Mouse (Mus musculus): Measurements from ENCODE around the gene Amtn. TPM values are rescaled to one million over a fixed set of nuclear protein-coding genes. Genes with fewer than 3 reads are reported as not detected.
"Not testable (repeated sequence)": the region's sequence is repeated elsewhere in the genome, so short reads cannot be mapped to it uniquely, and the experiment has no call there.

Gene Amtn
- polyA plus RNA-seq, 1 experiment = not detected

DNA sequence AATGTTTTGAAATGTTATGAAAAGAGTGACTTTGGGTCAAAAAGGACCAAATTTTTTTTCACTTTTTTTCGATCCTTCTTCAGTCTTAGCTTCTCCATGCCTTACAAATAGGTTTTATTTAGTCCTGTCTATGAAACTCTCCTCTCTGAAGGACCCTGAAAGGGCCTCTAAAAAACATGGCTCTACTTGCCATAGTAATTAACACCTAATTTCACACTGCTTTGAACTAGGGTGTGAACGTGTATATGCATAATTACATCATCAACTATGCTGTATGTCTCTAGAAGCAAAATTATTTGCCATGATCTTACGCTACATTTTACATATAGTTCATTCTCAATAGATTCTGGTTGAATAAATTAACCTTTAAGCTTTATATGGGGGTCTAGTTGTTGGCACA, 25.6 kb downstream of the Amtn start:
- H3K27ac ChIP-seq (ENCODE audit: control insufficient read depth, insufficient read depth, low read depth, low read length, poor library complexity) = no peak overlapping the region
- H3K4me3 ChIP-seq (replicated peaks; ENCODE audit: control insufficient read depth, low read depth, low read length) = no peak overlapping the region
- WGBS = 68% methylated on average over 3 of the region's 3 CpGs
- no peaks in the 10 kb centered on the region for H3K4me1 ChIP-seq (ENCODE audit: control insufficient read depth, insufficient read depth, low read length)
- TF ChIP-seq POLR2A (IDR thresholded peaks at IDR 0.05; ENCODE audit: borderline replicate concordance, control insufficient read depth, low read depth, low read length) = no peak
- TF ChIP-seq CTCF (IDR thresholded peaks at IDR 0.05; ENCODE audit: control insufficient read depth, insufficient read depth, low read length) = no peak

DNA sequence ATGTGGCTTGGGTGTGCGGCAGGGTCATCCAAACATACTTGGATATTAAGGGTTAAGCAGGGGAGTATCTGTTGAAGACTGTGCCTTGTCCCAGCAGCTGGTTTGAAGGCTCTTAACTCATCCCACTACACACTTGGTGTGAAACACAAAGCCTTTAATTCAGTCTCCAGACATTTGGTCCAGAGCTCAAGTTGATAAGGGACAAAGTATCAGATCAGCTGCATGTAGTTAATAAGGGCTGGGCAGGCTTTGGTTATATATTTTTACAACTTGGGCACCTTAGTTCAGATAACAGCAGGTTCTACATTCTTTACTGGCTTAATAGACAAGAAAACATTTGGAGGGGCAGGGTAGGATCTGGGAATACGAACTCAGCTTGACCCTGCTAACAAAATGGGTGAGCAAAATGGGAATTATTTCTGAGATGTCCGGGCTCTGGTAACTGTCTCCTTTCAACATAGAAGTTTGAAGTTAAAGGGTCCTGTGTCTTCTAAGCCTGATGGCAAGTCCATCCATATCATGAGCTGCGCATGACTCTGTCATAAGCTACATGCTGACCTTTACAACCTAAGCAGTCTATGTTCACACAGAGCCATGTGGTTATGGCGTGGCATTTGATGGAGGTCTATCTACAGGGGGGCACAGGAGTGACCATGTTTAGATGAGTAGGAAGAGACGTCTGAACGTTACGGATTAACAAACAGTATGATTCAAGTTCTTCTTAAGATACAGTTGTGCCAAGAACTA, 44.6 kb downstream of the Amtn start:
- Histone ChIP-seq H3K4me3 (replicated peaks; ENCODE audit: control insufficient read depth, low read depth, low read length) (no peak overlapping the region), H3K27ac (ENCODE audit: control insufficient read depth, insufficient read depth, low read depth, low read length, poor library complexity) (no peak overlapping the region), H3K4me1 (ENCODE audit: control insufficient read depth, insufficient read depth, low read length) (no peaks in the 10 kb centered on the region)
- WGBS = 82% methylated on average over 8 of the region's 8 CpGs
- TF ChIP-seq CTCF (IDR thresholded peaks at IDR 0.05; ENCODE audit: control insufficient read depth, insufficient read depth, low read length) (no peak), POLR2A (IDR thresholded peaks at IDR 0.05; ENCODE audit: borderline replicate concordance, control insufficient read depth, low read depth, low read length) (no peak)

DNA sequence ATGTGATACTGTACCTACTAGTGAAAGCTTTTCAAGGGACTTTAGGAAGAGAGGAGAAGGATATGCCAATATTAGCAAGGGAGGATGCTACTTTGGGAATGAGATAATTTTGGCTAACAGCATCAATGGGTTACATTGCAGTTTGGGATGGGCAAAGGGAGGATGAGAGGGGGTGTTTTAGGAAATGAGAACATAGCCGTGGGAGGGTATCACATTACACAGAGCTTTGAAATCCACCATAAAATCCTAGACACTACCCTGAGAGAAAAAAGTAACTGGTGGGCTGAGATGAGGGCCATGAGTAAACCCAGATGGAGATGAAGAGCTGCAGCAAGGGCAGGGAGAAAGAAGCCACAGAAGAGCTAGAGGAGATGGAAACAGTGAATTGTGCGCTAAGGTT, 49.0 kb downstream of the Amtn start:
- H3K27ac ChIP-seq (ENCODE audit: control insufficient read depth, insufficient read depth, low read depth, low read length, poor library complexity) = not testable (repeated sequence)
- WGBS = 61% methylated on average over 2 of the region's 2 CpGs

DNA sequence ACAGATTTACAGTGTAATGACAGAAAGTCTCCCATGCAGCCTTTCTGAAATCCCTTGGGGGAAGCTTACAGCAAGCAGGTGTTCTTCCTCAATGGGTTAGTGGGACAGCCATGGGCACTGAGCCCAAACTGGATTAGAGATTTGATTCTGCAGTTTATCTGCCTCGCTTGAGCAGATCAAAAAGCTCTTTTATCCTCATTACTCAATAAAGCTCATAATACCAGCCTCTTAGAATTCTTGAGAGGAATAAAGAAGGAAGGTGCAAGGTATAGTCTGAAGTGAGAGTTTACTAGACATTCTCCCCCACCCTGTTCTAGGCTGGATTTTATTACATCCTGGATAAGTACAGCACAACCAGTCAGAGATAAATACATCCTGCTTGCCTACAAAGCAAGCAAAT, 50.8 kb downstream of the Amtn start:
- no peak for TF ChIP-seq CTCF (IDR thresholded peaks at IDR 0.05; ENCODE audit: control insufficient read depth, insufficient read depth, low read length)
- no peak for TF ChIP-seq POLR2A (IDR thresholded peaks at IDR 0.05; ENCODE audit: borderline replicate concordance, control insufficient read depth, low read depth, low read length)
- H3K27ac ChIP-seq (ENCODE audit: control insufficient read depth, insufficient read depth, low read depth, low read length, poor library complexity) = no peak overlapping the region
- 67% methylated on average over 1 of the region's 1 CpGs for WGBS
- no peak overlapping the region for H3K4me3 ChIP-seq (replicated peaks; ENCODE audit: control insufficient read depth, low read depth, low read length)
- no peaks in the 10 kb centered on the region for H3K4me1 ChIP-seq (ENCODE audit: control insufficient read depth, insufficient read depth, low read length)

More for the DNA sequence above, 49.0 kb downstream of the Amtn start:
- not testable (repeated sequence) for H3K4me3 ChIP-seq (replicated peaks; ENCODE audit: control insufficient read depth, low read depth, low read length); H3K4me1 ChIP-seq (ENCODE audit: control insufficient read depth, insufficient read depth, low read length)

Other genes starting within 250 kb of the Amtn start
- not detected in 2 replicates for gene Gm11115, start 222.0 kb upstream of the Amtn start, polyA plus RNA-seq (2011; ENCODE audit: insufficient read depth, insufficient read length, low replicate concordance, missing spikeins)
- gene Gm7714, start 107.2 kb upstream of the Amtn start, polyA plus RNA-seq (2011; ENCODE audit: insufficient read depth, insufficient read length, low replicate concordance, missing spikeins) = not detected in 2 replicates
- gene Prol1, start 58.8 kb upstream of the Amtn start, polyA plus RNA-seq (2011; ENCODE audit: insufficient read depth, insufficient read length, low replicate concordance, missing spikeins) = not detected in 2 replicates
- gene Ambn, start 79.9 kb downstream of the Amtn start, polyA plus RNA-seq (2011; ENCODE audit: insufficient read depth, insufficient read length, low replicate concordance, missing spikeins) = not detected in 2 replicates
- gene Enam, start 111.9 kb downstream of the Amtn start, polyA plus RNA-seq (2011; ENCODE audit: insufficient read depth, insufficient read length, low replicate concordance, missing spikeins) = not detected in 2 replicates
- gene Jchain, start 151.8 kb downstream of the Amtn start, polyA plus RNA-seq (2011; ENCODE audit: insufficient read depth, insufficient read length, low replicate concordance, missing spikeins) = 2.6 and 6.3 TPM in 2 replicates
- 35.7 and 67.6 TPM in 2 replicates for gene Utp3, start 178.4 kb downstream of the Amtn start, polyA plus RNA-seq (2011; ENCODE audit: insufficient read depth, insufficient read length, low replicate concordance, missing spikeins)
- gene Rufy3, start 188.9 kb downstream of the Amtn start, polyA plus RNA-seq (2011; ENCODE audit: insufficient read depth, insufficient read length, low replicate concordance, missing spikeins) = 4.8 and 6.1 TPM in 2 replicates